Mouse (Mus musculus) 3T3-L1 (cell line): ENCODE measurements around the gene Ccdc121.

ENCODE experiments used
- DNase-seq: peaks from one replicate; pipeline ENCODE4 v3.0.0-alpha.2; 2015; ENCODE audit warnings: low read depth, low spot score

Ccdc121 gene

GRCm38 (mm10) chr1:181511307-181511706 lies at the start of gene Ccdc121:
TSS of gene Ccdc121 (minus strand) at chr1:181511451.
- peak; percentile 58 for DNase-seq

GRCm38 (mm10) chr1:181560325-181560724 lies 49.1 kb upstream of the Ccdc121 start:
- no peak for DNase-seq

GRCm38 (mm10) chr1:181559655-181560054 lies 48.4 kb upstream of the Ccdc121 start:
- no peak for DNase-seq

- DNase-seq: no peak
Measured at GRCm38 (mm10) chr1:181555475-181555874, 44.2 kb upstream of the Ccdc121 start.

- peak; percentile 82 for DNase-seq
Measured at GRCm38 (mm10) chr1:181552533-181553410, 41.5 kb upstream of the Ccdc121 start.

- DNase-seq: peak; percentile 20
Measured at GRCm38 (mm10) chr1:181550826-181551225, 39.6 kb upstream of the Ccdc121 start.

- DNase-seq: no peak
Measured at GRCm38 (mm10) chr1:181549987-181550386, 38.7 kb upstream of the Ccdc121 start.

- peak; percentile 91 for DNase-seq
Measured at GRCm38 (mm10) chr1:181545044-181545772, 34.0 kb upstream of the Ccdc121 start.

- DNase-seq: peak; percentile 74
Measured at GRCm38 (mm10) chr1:181543711-181544383, 32.6 kb upstream of the Ccdc121 start.

- peak; percentile 62 for DNase-seq
Measured at GRCm38 (mm10) chr1:181539846-181540769, 28.9 kb upstream of the Ccdc121 start.

GRCm38 (mm10) chr1:181537627-181538525 lies 26.6 kb upstream of the Ccdc121 start:
- no peak for DNase-seq

- DNase-seq: peak; percentile 85
Measured at GRCm38 (mm10) chr1:181535165-181535873, 24.1 kb upstream of the Ccdc121 start.

- peak; percentile 95 for DNase-seq
Measured at GRCm38 (mm10) chr1:181529368-181529767, 18.1 kb upstream of the Ccdc121 start.

GRCm38 (mm10) chr1:181525996-181526395 lies 14.7 kb upstream of the Ccdc121 start:
- no peak for DNase-seq

GRCm38 (mm10) chr1:181523831-181524230 lies 12.6 kb upstream of the Ccdc121 start:
- DNase-seq: no peak

GRCm38 (mm10) chr1:181521401-181522091 lies 10.3 kb upstream of the Ccdc121 start:
- DNase-seq: peak; percentile 43

- DNase-seq: no peak
Measured at GRCm38 (mm10) chr1:181519137-181519536, 7.9 kb upstream of the Ccdc121 start.

- no peak for DNase-seq
Measured at GRCm38 (mm10) chr1:181518046-181518445, 6.8 kb upstream of the Ccdc121 start.
